Mouse (Mus musculus) frontal cortex, postnatal 36 days (tissue): ENCODE measurements around the gene Hax1.

Source experiments
- DNase-seq, 2 experiments: peaks; one replicate each; pipeline ENCODE4 v3.0.0; 2022; ENCODE audit warnings: low spot score in 2 of 2

The Hax1 gene

DNA sequence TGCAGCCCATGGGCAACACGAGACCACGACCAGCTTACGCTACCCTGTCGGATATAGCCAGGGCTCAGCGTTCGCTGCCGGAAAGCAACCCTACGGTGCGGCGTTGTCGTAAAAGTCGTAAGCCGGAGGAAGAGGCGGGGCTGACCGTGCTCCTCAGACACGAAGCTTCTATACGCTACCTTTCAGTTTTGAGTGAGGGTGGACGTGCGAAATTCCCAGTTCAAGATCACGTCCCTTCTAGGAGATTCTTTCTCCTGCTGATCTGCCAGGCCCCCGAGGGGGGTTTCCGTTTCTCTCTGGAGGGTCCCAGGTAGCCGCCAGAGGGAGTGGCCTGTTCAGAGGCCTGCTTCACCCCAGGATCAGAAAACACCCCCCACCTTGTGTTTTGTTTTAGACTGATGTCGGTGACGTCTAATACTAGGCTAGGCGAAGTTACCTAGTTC is at the start of gene Hax1:
Hax1 (minus strand) TSS at position 169 of the 443 bp plus-strand sequence.
- DNase-seq = peak; percentile 95 to 97

DNA sequence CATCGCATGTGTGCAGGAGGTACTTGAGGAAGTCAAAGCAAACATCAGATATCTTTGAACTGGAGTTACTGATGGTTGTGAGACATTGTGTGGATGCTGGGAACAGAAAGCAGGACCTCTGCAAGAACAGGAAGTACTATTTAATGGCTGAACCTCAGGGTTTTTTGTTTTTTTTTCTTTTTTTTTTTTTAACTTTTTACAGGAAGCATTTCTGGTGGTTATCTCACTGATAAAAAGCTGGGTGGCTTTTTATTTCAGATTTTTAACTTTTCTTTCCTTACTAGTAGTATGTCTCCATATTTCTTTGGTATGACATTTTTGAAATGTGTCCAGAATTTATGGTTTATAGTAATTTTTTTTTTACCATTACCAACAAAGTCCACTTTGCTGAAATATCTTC is 37.7 kb upstream of the Hax1 start:
- DNase-seq = no peak

DNA sequence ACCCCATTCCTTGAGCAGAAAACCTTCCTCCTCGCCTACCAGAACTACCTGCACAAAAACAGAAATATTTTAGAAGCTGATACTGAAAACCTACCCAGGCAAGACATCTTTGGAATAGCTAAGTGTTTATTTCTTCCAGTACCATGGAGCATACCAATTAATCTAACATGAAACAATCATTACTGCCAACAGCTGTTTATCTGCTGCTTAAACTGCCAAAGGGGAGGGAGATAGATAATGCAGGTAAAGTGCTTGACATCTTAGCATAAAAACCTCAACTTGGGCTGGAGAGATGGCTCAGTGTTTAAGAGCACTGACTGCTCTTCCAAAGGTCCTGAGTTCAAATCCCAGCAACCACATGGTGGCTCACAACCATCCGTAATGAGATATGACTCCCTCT is 36.1 kb upstream of the Hax1 start:
- DNase-seq = no peak

DNA sequence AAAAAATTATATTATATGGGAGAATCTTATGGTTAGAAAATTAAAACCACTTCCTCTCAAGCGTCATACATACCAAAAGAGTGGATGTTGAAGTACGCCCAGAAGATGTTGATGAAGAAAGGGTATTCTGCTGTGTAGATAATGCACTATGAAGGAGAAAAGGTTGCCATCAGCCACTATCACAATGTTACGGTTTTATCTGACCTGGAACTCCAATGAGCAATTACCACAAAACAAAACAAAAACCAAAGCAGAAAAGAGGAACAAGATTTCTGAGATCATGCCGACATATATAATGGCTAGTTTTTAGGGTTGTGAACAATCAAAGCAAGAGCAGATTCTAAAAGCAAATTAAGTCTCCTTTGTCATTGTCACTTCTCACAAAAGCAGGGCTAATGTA is 18.0 kb upstream of the Hax1 start:
- DNase-seq = no peak

DNA sequence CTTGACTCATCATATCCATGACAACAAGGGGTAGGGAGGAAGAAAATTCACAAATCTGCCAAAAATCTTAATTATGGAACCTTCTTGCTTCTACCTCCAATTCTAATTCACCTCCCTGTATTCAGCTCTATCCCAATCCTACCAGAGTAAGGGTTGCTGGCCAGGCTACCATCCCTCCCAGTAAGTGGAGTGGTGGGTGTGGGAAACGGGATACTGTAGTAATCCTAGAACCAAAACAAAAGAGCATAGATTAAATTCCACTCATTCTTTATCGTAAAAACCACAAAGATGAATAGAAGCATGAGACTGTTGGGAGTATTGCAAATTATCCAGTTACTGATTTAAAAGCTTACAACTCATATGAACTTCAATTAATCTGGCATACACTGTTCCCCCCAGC is 11.7 kb upstream of the Hax1 start:
- DNase-seq = no peak

DNA sequence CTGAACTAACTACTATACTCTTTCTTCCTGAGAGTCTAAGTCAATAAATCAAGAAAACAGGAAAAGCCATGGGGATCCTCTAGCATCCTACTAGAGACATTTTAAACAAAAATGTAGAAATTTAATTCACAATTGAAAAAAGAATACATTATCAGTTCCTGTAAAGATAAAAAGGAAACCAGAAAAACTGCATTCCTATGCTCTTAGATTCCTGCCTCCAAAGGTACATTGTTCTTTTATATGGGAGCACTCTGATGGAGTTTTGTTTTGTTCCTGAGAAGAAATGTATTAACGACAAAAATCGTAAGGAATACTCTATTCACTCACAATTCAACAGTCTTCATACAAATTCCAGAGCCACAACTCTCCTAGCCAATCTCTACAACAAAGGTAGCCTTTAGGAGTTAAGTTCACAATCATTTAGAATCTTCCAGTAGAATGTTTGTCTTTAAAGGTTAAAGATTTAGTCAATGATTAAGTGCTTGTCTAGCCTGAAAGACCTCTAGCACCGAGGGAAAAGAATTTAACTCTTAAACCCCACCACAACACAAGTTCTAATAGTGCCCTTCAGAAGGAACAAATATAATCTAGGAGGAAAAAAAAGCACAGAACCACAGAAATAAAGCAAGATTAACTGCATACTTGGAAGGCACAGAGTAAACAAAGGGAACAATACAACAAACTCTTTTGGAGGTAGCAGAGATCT is 5.7 kb upstream of the Hax1 start:
- DNase-seq = no peak

DNA sequence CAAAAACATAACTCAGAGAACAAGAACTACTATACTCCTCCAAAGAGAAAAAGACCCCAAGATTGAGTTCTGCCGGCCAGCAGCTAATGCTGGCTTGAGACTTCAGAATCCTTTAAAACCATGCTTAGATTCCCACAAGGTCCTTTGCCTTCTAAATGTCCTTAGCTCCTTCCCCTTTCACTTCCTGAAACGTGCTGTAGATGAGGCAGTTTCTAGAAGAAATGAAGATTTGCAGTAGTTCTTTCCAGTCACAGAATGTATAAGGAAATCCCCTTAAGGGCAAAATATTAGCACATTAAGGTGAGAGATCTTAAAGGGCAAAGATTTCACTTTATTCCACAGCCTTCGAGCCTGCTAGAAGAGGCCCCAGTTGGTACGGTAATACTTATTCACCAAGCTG is 1.2 kb upstream of the Hax1 start:
- DNase-seq = no peak

DNA sequence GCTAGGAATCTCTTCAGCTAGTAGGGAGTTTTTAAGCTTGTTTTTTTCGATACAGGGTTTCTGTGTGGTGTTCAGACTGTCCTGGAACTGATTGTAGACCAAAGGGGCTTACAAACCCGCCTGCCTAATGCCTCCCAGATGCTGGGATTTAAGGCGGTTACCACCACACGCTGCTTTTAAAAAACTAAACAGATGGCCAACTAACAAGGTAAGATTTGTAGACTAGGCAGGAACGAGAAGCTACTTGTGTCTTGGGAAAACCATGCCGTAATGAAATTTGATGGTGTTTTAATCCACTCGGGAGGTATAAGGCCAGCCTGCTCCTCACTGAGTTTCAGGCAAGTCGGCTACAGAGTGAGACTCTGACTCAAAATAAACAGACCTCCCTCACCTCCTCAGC is 510 bp upstream of the Hax1 start:
- DNase-seq = no peak

DNA sequence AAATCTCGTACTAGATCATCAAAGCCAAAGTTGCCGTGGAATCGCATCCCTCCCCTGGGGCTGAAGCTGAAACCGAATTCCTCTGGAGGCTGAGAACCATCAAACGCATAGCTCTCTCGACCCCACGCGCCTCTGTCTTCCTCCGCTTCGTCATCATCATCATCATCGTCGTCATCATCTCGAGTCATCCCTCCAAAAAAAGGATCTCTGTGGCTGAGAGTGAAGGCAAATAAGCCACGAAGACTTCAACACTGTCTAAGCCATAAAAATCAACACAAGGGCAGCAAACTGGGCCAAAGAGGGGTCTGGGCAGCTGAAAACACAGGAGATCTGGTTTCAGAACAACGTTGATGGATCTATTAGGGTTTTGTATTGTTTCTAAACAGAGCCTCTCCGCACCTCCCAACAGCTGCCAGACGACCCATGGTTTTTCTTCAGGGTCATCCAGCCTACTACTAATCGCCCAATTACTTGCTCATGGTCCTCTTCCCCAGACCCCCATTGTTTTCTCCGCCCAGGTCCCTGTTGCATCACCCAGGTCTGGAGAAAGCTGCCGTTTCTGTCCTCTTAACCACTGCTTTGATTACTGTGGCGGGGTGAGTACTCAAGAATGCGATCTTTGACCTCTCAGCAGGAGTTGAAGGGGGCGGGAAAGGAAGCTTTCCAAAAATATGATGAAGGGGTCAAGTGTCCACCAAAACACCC is 637 bp downstream of the Hax1 start:
- peak; percentile 46 to 57 for DNase-seq

DNA sequence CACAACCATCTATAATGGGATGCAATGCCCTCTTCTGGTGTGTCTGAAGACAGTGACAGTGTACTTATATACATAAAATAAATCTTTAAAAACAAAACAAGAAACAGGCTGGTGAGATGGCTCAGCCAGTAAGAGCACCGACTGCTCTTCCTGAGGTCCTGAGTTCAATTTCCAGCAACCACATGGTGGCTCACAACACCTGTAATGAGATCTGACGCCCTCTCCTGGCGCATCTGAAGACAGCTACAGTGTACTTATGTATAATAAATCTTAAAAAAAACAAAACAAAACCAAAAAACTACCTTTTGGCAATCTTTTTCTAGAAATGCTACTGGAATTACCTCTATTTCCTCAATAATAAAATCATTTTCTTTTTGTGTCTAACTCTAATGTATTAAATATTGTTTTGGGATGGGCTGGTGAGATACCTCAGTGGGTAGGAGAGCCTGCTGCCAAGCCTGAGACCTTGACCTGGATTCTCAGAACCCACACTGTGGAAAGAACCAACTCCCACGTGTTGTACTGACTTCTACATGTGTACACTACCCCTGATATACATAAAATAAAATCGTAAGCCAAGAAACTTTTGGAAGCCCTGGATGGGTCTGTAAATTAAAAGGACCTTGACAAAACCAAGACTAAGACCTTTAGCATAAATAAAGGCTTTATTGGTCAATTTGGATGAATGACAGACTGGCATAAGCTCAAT is 3.6 kb downstream of the Hax1 start:
- DNase-seq = no peak

DNA sequence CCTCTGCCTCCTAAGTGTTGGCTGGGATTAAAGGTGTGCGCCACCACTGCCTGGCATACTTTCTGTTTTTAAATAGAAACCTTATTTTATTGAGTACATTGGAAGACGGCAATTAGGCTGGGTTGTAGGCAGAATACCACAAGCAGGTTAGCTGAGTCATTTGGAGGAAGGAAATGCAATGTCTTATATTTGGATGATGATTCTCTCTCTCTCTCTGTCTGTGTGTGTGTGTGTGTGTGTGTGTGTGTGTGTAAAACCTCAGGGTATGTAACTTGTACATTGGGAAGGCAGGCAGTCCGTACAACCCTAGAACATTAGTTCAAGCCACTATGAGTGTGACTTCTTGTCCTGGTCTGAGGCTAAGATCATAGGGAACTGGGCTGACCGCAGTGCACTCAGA is 10.8 kb downstream of the Hax1 start:
- DNase-seq = no peak

DNA sequence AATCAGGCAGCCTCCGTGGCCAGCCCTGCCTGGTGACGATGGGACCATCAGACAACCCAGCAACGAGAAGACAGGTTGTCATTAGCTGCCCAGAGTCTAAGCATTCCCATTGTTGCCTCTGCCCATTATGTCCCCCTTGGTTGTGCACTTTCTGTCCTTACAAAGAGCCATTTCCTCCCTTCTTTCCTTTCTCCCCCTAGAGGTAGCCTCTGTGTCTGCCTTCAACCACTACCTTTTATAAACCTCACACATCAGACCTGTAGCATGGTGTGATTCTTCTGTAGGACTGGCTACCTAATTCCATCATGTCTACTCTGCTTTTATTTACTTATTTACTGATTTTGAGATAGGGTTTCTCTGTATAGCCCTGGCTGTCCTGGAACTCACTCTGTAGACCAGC is 11.4 kb downstream of the Hax1 start:
- DNase-seq = no peak

DNA sequence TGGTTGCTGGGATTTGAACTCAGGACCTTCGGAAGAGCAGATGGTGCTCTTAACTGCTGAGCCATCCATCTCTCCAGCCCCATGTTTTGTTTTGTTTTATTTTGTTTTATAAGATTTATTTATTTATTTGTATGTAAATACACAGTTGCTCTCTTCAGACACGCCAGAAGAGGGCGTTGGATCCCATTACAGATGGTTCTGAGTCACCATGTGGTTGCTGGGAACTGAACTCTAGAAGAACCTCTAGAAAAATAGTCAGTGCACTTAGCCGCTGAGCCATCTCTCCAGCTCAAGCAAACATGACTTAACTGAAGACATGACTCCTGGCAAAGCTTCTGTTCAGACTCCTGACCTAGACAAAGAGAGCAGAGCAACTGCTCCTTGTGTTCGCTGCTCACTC is 16.2 kb downstream of the Hax1 start:
- no peak for DNase-seq

DNA sequence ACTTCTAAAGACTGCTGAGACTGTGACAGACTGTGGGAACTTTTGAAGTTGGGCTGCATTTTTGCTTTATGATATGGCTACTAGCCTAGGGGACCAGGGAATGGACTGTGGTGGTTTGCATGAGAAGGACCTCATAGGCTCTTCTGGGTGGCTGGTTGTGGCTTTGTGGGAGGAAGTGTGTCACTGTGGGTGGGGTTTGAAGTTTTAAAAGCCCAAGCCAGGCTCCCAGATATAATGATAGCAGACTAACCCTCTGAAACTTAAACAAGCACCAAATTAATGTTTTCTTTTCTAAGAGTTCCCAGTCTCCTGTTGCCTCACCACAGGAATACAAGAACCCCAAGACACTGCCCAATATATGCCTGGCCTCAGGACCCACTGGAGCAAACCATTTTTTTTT is 21.7 kb downstream of the Hax1 start:
- no peak for DNase-seq

DNA sequence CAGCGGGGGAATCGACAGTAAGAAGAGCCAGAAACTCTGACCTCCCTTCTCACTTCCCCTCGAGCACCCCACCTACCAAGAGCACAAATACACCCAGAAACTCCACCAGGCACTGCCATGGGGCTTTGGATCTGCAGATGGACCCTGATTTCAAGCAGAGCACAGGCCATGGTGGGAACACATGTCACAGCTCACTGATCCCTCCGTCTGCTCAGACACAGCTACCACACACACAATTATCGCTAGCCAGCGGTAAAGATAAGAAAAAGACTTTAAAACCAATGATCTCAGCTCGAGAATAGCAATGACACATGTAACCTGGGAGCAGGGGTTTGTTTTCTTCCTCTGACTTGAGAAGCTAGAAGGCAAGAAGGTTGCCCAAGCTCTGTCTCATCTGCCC is 30.1 kb downstream of the Hax1 start:
- no peak for DNase-seq

DNA sequence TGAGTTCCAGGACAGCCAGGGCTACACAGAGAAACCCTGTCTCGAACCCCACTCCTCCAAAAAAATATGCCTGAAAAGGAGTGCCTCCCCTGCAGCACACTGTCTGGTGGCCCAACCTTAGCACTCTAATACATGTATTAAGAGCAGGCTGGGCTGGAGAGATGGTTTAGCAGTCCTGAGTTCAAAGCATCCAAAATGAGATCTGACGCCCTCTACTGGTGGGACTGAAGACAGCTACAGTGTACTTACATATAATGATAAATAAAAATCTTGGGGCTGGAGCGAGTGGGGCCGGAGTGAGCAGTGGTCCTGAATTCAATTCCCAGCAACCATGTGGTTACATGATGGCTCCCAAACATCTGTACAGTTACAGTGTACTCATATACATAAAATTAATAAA is 31.6 kb downstream of the Hax1 start:
- no peak for DNase-seq

DNA sequence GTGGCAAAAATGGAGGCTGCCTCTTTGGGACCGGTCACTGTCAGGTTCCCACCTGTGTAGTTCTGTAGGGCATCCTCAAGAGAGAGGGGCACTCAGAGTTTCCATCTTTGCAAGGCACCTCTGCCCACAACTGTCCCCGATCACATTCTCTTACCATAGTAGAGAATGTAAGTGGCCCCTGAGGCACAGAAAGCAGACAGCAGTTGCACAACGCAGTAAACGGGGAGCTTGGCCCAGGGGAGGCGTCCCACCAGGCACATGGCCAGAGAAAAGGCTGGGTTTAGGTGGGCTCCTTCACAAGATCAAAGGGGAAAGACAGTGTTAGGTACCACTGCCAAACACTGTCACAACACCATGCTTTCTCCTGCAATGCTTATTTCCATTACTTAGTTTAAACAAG is 32.6 kb downstream of the Hax1 start:
- no peak for DNase-seq

DNA sequence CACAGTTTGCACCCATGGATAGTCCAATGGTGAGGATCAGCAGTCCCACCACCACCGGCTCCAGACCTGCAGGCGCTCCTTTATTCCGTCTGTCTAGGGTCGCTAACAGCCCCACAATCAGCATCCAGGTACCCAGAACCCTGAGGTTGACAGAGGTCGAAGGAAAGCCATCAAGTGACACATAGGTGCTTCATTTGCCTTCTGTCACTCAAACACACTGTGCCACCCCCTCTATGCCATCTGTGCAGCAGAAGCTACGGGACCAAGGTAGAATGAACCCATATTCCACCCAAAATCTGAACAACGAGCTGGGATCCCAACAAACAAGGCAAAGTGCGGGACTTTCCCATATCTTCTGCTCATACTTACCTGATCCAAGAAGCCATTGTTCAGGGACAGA is 33.0 kb downstream of the Hax1 start:
- DNase-seq = no peak

DNA sequence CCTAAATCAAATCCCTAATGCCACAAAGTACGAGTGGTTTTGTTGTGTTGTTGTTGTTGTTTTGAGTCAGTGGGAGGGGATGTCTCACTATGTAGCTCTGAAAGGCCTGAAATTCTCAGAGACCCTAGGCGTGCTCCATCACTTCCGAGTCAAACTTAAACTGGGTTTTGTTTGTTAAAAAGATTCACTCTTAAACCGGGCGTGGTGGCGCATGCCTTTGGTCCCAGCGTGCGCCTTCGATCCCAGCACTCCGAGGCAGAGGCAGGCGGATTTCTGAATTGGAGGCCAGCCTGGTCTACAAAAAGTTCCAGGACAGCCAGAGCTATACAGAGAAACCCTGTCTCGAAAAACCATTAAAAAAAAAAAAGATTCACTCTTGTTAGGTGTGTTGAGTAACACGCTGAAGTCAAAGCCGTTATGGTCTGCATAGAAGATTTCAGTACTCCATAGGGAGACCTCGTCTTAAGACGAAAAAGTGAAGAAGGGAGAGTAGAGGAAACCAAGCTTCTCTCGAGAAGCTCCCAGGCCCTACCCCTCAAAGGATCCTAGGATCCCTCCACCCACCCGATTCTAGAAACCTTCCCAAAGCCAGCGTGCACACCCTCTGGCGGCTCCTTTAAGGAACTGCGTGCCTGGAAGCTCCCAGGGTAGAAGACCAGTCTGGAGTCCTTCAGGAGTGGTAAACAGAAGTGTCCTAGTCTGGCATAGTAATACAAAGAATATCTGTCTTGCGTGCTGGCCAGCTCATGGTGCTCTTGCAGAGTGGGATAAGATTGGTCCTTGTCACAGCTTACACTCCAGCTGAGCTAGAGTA is 34.4 kb downstream of the Hax1 start:
- DNase-seq = peak in 1 of 2 experiments; percentile 64

DNA sequence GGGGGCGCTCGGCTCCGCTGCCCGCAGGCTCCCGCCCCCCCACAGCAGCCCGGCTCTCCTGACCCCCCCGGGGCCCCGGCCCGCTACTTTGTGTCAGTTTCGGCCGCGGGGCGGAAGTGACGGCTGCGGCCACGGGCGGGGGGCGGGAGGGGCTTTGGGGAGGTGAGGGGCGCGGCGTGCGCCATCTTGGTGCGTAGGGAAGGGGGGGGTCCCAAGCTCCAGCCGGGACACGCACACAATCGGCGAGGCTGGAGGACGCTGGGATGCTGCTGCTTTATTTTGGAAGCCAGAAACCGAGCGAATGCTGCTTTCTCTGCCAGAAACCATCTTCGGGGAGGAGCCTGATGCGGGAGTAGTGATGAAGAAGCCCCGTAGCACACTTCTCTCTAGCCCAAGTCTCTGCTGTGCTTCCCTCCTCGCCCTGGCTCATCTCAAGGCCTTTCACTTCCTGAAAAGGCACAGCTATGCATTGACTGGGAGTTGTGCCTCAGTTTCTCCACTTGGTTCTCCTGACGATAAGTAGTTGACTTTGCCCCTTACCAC is 35.3 kb downstream of the Hax1 start, which contains the start of gene Atp8b2:
Atp8b2 (minus strand) TSS at position 288 of the 543 bp plus-strand sequence.
- peak; percentile 54 to 61 for DNase-seq

DNA sequence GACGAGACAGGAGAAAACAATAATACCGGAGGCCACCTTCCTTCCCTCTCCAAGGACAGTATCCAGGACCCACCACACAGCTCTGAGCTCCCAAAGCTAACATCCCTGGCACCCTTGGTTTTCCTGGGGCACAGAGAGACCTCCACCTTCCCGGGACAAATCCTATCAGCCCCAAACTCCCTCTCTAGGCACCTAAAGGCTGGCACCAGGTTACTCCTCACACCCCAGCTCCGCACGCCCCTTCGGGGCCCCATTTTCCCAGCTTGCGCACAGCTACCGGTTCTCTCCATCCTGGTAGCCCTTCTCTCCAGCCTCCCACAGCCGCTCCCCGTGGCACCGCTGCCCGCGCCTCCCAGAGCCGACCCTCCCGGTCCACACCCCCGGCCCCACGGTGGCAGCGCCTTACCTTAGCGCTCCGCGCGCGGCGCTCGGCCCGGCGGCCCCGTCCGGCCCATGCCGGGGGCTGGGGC is 35.8 kb downstream of the Hax1 start:
- no peak for DNase-seq
